Mouse (Mus musculus) left cerebral cortex, postnatal 25 days (tissue): ENCODE data around the gene Nkx2-4. TPM values are rescaled to one million over a fixed set of nuclear protein-coding genes. Genes with fewer than 3 reads are reported as not detected.

ENCODE experiments used
- DNase-seq, 2 experiments: peaks; one replicate each; pipeline ENCODE4 v3.0.0; 2022; ENCODE audit warnings: low spot score in 2 of 2, mixed read lengths in 1 of 2
- intact Hi-C: fragments of 180-260 bp; cut with DNase I; formaldehyde crosslinking; loops from one replicate; pipeline ENCODE4 v1.15.1; 2025
- total RNA-seq, 2 experiments: library from RNA; stranded (reverse); gene quantifications; 2 replicates each; pipeline ENCODE4 v1.2.3; 2021

Gene Nkx2-4
- total RNA-seq, result not detected

- intact Hi-C loops, result loop anchor here (5.0 kb wide), 1 partner anchor 248 kb away; no protein-coding TSS in a partner anchor
- DNase-seq, result no peak
Measured at GRCm38 (mm10) chr2:147085072-147085870, at the start of gene Nkx2-4. Gene Nkx2-4, minus strand, starts transcription at chr2:147085445.

GRCm38 (mm10) chr2:147127366-147127765 is 42.1 kb upstream of the Nkx2-4 start:
- intact Hi-C loops, result no loop called here
- DNase-seq, result no peak

GRCm38 (mm10) chr2:147119736-147120135 is 34.5 kb upstream of the Nkx2-4 start:
- intact Hi-C loops, result no loop called here

GRCm38 (mm10) chr2:147086441-147086840 is 1.2 kb upstream of the Nkx2-4 start:
- intact Hi-C loops, result loop anchor here (2.0 to 5.0 kb wide), 2 partner anchors 249 to 944 kb away; no protein-coding TSS in a partner anchor
- no peak for DNase-seq

More at GRCm38 (mm10) chr2:147119736-147120135, 34.5 kb upstream of the Nkx2-4 start:
- no peak for DNase-seq

- no peak for DNase-seq
- intact Hi-C loops, result loop anchor here (2.0 to 5.0 kb wide), 2 partner anchors 249 to 945 kb away; no protein-coding TSS in a partner anchor
Measured at GRCm38 (mm10) chr2:147085937-147086336, 692 bp upstream of the Nkx2-4 start.

GRCm38 (mm10) chr2:147084366-147085071 is 726 bp downstream of the Nkx2-4 start:
- DNase-seq, result no peak

GRCm38 (mm10) chr2:147083471-147084365 is 1.5 kb downstream of the Nkx2-4 start:
- no peak for DNase-seq
- intact Hi-C loops, result loop anchor here (2.0 kb wide), 2 partner anchors 281 to 955 kb away; no protein-coding TSS in a partner anchor

More at GRCm38 (mm10) chr2:147084366-147085071, 726 bp downstream of the Nkx2-4 start:
- intact Hi-C loops, result loop anchor here (5.0 kb wide), 1 partner anchor 247 kb away; no protein-coding TSS in a partner anchor

GRCm38 (mm10) chr2:147082391-147082790 is 2.9 kb downstream of the Nkx2-4 start:
- intact Hi-C loops, result loop anchor here (2.0 kb wide), 2 partner anchors 282 to 956 kb away; no protein-coding TSS in a partner anchor
- no peak for DNase-seq

GRCm38 (mm10) chr2:147074399-147074798 is 10.8 kb downstream of the Nkx2-4 start:
- intact Hi-C loops, result no loop called here
- DNase-seq, result no peak

GRCm38 (mm10) chr2:147073962-147074361 is 11.3 kb downstream of the Nkx2-4 start:
- intact Hi-C loops, result no loop called here
- no peak for DNase-seq

- intact Hi-C loops, result no loop called here
- no peak for DNase-seq
Measured at GRCm38 (mm10) chr2:147070305-147070704, 14.9 kb downstream of the Nkx2-4 start.

- intact Hi-C loops, result no loop called here
- no peak for DNase-seq
Measured at GRCm38 (mm10) chr2:147069077-147069476, 16.2 kb downstream of the Nkx2-4 start.

- DNase-seq, result no peak
- intact Hi-C loops, result no loop called here
Measured at GRCm38 (mm10) chr2:147067480-147068246, 17.6 kb downstream of the Nkx2-4 start.

- intact Hi-C loops, result no loop called here
- DNase-seq, result no peak
Measured at GRCm38 (mm10) chr2:147053229-147053892, 31.9 kb downstream of the Nkx2-4 start.

- no peak for DNase-seq
- intact Hi-C loops, result loop anchor here (10.0 kb wide), 1 partner anchor 1132 kb away; no protein-coding TSS in a partner anchor
Measured at GRCm38 (mm10) chr2:147047051-147047450, 38.2 kb downstream of the Nkx2-4 start.

GRCm38 (mm10) chr2:147035864-147036263 is 49.4 kb downstream of the Nkx2-4 start:
- intact Hi-C loops, result no loop called here
- DNase-seq, result no peak
